14 mouse cellular contexts compared by ENCODE assay signal in genomic region chr3:65321981-65322779, GRCm38 (mm10).
DNase-seq lines count a peak whose midpoint lies in the region; ATAC-seq and TF ChIP-seq lines count a peak whose summit lies in the region.
"Had no signal": no experiment of that assay in that cellular context is flagged by ENCODE, and none has a peak within 500 bp of the region (broad histone marks: within the 10 kb centered on the region; RNA-seq: fewer than 3 reads in every experiment).

No protein-coding gene starts in this region.

- H3K9me3 ChIP-seq in hindbrain, embryonic 16.5 days (ENCODE audit: control insufficient read depth, low read length), result no peaks in the 10 kb centered on the region
- no peaks in the 10 kb centered on the region for H3K9me3 ChIP-seq in hindbrain, embryonic 12.5 days (replicated peaks)
- H3K9me3 ChIP-seq: heart, embryonic 13.5 days; limb, embryonic 12.5 days had no signal

- peak overlapping the region; percentile 56; the same call in 1 of the 2 replicates for H3K27ac ChIP-seq in hindbrain, embryonic 16.5 days (ENCODE audit: low read depth, low read length)
- H3K27ac ChIP-seq in hindbrain, embryonic 12.5 days, result no peak overlapping the region
- H3K27ac ChIP-seq in cerebellum, adult 2 months (ENCODE audit: insufficient read depth, low read length), result no peak overlapping the region; the same call in 1 of the 2 replicates
- no peak overlapping the region for H3K27ac ChIP-seq in thymus, adult 2 months (ENCODE audit: control insufficient read depth, insufficient read depth, low read length)
- H3K27ac ChIP-seq: heart, embryonic 13.5 days; limb, embryonic 12.5 days had no signal

- no peak for TF ChIP-seq POLR2A in cerebellum, adult 2 months (IDR thresholded peaks at IDR 0.05; ENCODE audit: borderline replicate concordance, insufficient read depth, low read length)
- TF ChIP-seq POLR2A in thymus, adult 2 months (IDR thresholded peaks at IDR 0.05; ENCODE audit: control insufficient read depth, extremely low read depth, insufficient read depth, low read length, poor library complexity), result no peak

- no peaks in the 10 kb centered on the region for H3K4me1 ChIP-seq in hindbrain, embryonic 16.5 days (ENCODE audit: control insufficient read depth, insufficient read depth, low read depth, low read length)
- H3K4me1 ChIP-seq in hindbrain, embryonic 12.5 days, result no peaks in the 10 kb centered on the region
- H3K4me1 ChIP-seq in cerebellum, adult 2 months (ENCODE audit: control insufficient read depth, insufficient read depth, low read length), result peaks cover 8% of the 10 kb centered on the region; the same call in 1 of the 2 replicates
- no peaks in the 10 kb centered on the region for H3K4me1 ChIP-seq in thymus, adult 2 months (replicated peaks; ENCODE audit: control insufficient read depth, insufficient read depth, low read length)
- H3K4me1 ChIP-seq: heart, embryonic 13.5 days; limb, embryonic 12.5 days had no signal

- no peak overlapping the region for H3K4me2 ChIP-seq in hindbrain, embryonic 16.5 days (ENCODE audit: low read length)
- H3K4me2 ChIP-seq in hindbrain, embryonic 12.5 days (replicated peaks), result no peak overlapping the region
- H3K4me2 ChIP-seq: heart, embryonic 13.5 days; limb, embryonic 12.5 days; lung, embryonic 14.5 days had no signal

- H3K27me3 ChIP-seq in hindbrain, embryonic 16.5 days (replicated peaks; ENCODE audit: control insufficient read depth, insufficient read depth, low read length), result no peaks in the 10 kb centered on the region
- H3K27me3 ChIP-seq in hindbrain, embryonic 12.5 days, result no peaks in the 10 kb centered on the region
- no peaks in the 10 kb centered on the region for H3K27me3 ChIP-seq in cerebellum, adult 2 months (ENCODE audit: control insufficient read depth, insufficient read depth, low read length)
- no peaks in the 10 kb centered on the region for H3K27me3 ChIP-seq in thymus, adult 2 months (ENCODE audit: control insufficient read depth, insufficient read depth, low read length)
- H3K27me3 ChIP-seq: heart, embryonic 13.5 days; limb, embryonic 12.5 days had no signal

- H3K9ac ChIP-seq in hindbrain, embryonic 16.5 days (ENCODE audit: low read depth, low read length), result no peak overlapping the region
- no peak overlapping the region for H3K9ac ChIP-seq in hindbrain, embryonic 12.5 days
- H3K9ac ChIP-seq: heart, embryonic 13.5 days; limb, embryonic 12.5 days; lung, embryonic 14.5 days had no signal

- ATAC-seq in hindbrain, embryonic 16.5 days, result peak; percentile 80
- no peak for ATAC-seq in hindbrain, embryonic 12.5 days (ENCODE audit: low FRiP score)
- ATAC-seq: Patski had no signal

- no peaks in the 10 kb centered on the region for H3K36me3 ChIP-seq in hindbrain, embryonic 16.5 days (ENCODE audit: control insufficient read depth, insufficient read depth, low read length)
- H3K36me3 ChIP-seq in hindbrain, embryonic 12.5 days, result no peaks in the 10 kb centered on the region
- no peaks in the 10 kb centered on the region for H3K36me3 ChIP-seq in thymus, adult 2 months (ENCODE audit: control insufficient read depth, insufficient read depth, low read length)
- H3K36me3 ChIP-seq: heart, embryonic 13.5 days; limb, embryonic 12.5 days had no signal

- no peak for TF ChIP-seq CTCF in cerebellum, adult 2 months (IDR thresholded peaks at IDR 0.05; ENCODE audit: borderline replicate concordance, insufficient read depth, low read depth, low read length)
- TF ChIP-seq CTCF in thymus, adult 2 months (IDR thresholded peaks at IDR 0.05; ENCODE audit: borderline replicate concordance, control insufficient read depth, extremely low read depth, insufficient read depth, low read length, poor library complexity), result no peak

- peak; percentile 61 to 77 for DNase-seq in cerebellum, adult 2 months
- peak; percentile 40 for DNase-seq in layer of hippocampus, adult 9-10 months (ENCODE audit: low spot score)
- DNase-seq in right cerebral cortex, postnatal 25 days, result peak; percentile 51
- DNase-seq in urinary bladder, adult 2 months (ENCODE audit: low spot score), result no peak
- no peak for DNase-seq in kidney, postnatal 36 days
- no peak for DNase-seq in thymus, adult 2 months
- DNase-seq: adrenal gland, postnatal 36 days; kidney, adult 18-20 months; lung, embryonic 14.5 days had no signal

- WGBS in hindbrain, embryonic 16.5 days, result 65% methylated on average over 14 of the region's 14 CpGs
- 87% methylated on average over 14 of the region's 14 CpGs for WGBS in hindbrain, embryonic 12.5 days
- WGBS in cerebellum, adult 2 months, result 12% methylated on average over 14 of the region's 14 CpGs
- 88% methylated on average over 14 of the region's 14 CpGs for WGBS in thymus, adult 2 months

- no peak overlapping the region for H3K4me3 ChIP-seq in hindbrain, embryonic 16.5 days (ENCODE audit: low read length)
- H3K4me3 ChIP-seq in hindbrain, embryonic 12.5 days, result no peak overlapping the region
- H3K4me3 ChIP-seq in cerebellum, adult 2 months (replicated peaks; ENCODE audit: insufficient read depth, low read depth, low read length), result no peak overlapping the region
- H3K4me3 ChIP-seq in thymus, adult 2 months (ENCODE audit: control insufficient read depth, insufficient read depth, low read length), result no peak overlapping the region
- H3K4me3 ChIP-seq: heart, embryonic 13.5 days; limb, embryonic 12.5 days had no signal

Comparison
In these comparisons a context has a peak if more than half of its experiments do, and no peak if none do; other contexts are left out.
1. DNase-seq: peak in cerebellum, adult 2 months (2 of 2), layer of hippocampus, adult 9-10 months (single experiment) and right cerebral cortex, postnatal 25 days (single experiment); none in urinary bladder, adult 2 months (single experiment), kidney, postnatal 36 days (0 of 2) and thymus, adult 2 months (single experiment).